Mouse (Mus musculus) heart, embryonic 13.5 days (tissue): ENCODE data around the gene Zfand3. TPM values are rescaled to one million over a fixed set of nuclear protein-coding genes. Genes with fewer than 3 reads are reported as not detected.

Experiments
- ATAC-seq: fragments of 200-750 bp; cut with Nextera tagmentation; 2 replicates; pipeline ENCODE4 v1.8.0; 2017; ENCODE audit warnings: moderate TSS enrichment; ENCODE audit not compliant: insufficient number of reproducible peaks, low FRiP score, low TSS enrichment; ENCODE audit errors: extremely low read depth
- H3K27ac ChIP-seq: fragments of 300-500 bp; sonication (generic); replicated peaks from 2 replicates; pipeline ENCODE4 v1.5.1; 2015; ENCODE audit warnings: moderate library complexity, mild to moderate bottlenecking, inconsistent platforms
- H3K27me3 ChIP-seq: fragments of 300-500 bp; sonication (generic); replicated peaks from 2 replicates; pipeline ENCODE4 v1.6.1; 2015; ENCODE audit warnings: mild to moderate bottlenecking, inconsistent platforms
- H3K36me3 ChIP-seq: fragments of 300-500 bp; sonication (generic); 2 replicates; pipeline ENCODE4 v1.6.1; 2015; ENCODE audit warnings: mild to moderate bottlenecking, inconsistent platforms
- H3K4me1 ChIP-seq: fragments of 300-500 bp; sonication (generic); 2 replicates; pipeline ENCODE4 v1.6.1; 2015; ENCODE audit warnings: inconsistent platforms
- H3K4me2 ChIP-seq: fragments of 300-500 bp; sonication (generic); 2 replicates; pipeline ENCODE4 v1.6.1; 2015; ENCODE audit warnings: inconsistent platforms, mild to moderate bottlenecking, moderate library complexity
- H3K4me3 ChIP-seq: fragments of 300-500 bp; sonication (generic); 2 replicates; pipeline ENCODE4 v1.5.1; 2015; ENCODE audit warnings: moderate library complexity, mild to moderate bottlenecking, inconsistent platforms
- H3K9ac ChIP-seq: fragments of 300-500 bp; sonication (generic); 2 replicates; pipeline ENCODE4 v1.6.1; 2015; ENCODE audit warnings: inconsistent platforms, mild to moderate bottlenecking, moderate library complexity
- H3K9me3 ChIP-seq: fragments of 300-500 bp; sonication (generic); 2 replicates; pipeline ENCODE4 v1.6.1; 2016; ENCODE audit warnings: inconsistent platforms
- WGBS: fragments of 180-500 bp; shearing (Covaris S2); methylation state at CpG from one replicate; pipeline ENCODE4 v1.1.7; 2015; ENCODE audit warnings: mixed read lengths; 5-methylcytosine and 5-hydroxymethylcytosine counted together
- polyA plus RNA-seq: library from polyadenylated mRNA; unstranded; fragments of >200 nt; fragmentation: Nextera tagmentation; extraction: Ambion mirVana; gene quantifications from 2 replicates; pipeline ENCODE4 v1.2.1, GENCODE M21; 2015

The Zfand3 gene
- polyA plus RNA-seq, 1 experiment from 2014 or later: 55.7 TPM

- Histone ChIP-seq H3K36me3 (peaks cover 14% of the 10 kb centered on the region), H3K4me3 (no peak overlapping the region), H3K27ac (0 out of 2 replicates have a peak overlapping the region, but pooled peaks have one; percentile 10), H3K9me3 (no peaks in the 10 kb centered on the region), H3K27me3 (no peaks in the 10 kb centered on the region), H3K4me1 (peaks cover 56% of the 10 kb centered on the region), H3K9ac (no peak overlapping the region), H3K4me2 (no peak overlapping the region)
- no peak for ATAC-seq
- WGBS: 65% methylated on average over 9 of the region's 9 CpGs
Measured at GRCm38 (mm10) chr17:30053463-30053862, 48.9 kb downstream of the Zfand3 start.

GRCm38 (mm10) chr17:30053871-30054270 is 49.3 kb downstream of the Zfand3 start:
- Histone ChIP-seq H3K27me3 (no peaks in the 10 kb centered on the region), H3K27ac (0 out of 2 replicates have a peak overlapping the region, but pooled peaks have one; percentile 10), H3K4me3 (no peak overlapping the region), H3K36me3 (peaks cover 14% of the 10 kb centered on the region), H3K9ac (no peak overlapping the region), H3K9me3 (no peaks in the 10 kb centered on the region), H3K4me2 (no peak overlapping the region), H3K4me1 (peaks cover 60% of the 10 kb centered on the region)
- no peak for ATAC-seq
- WGBS: 83% methylated on average over 2 of the region's 2 CpGs

GRCm38 (mm10) chr17:30056226-30056625 is 51.7 kb downstream of the Zfand3 start:
- H3K9me3 ChIP-seq: no peaks in the 10 kb centered on the region
- ATAC-seq: no peak
- peaks cover 65% of the 10 kb centered on the region for H3K4me1 ChIP-seq
- no peak overlapping the region for H3K9ac ChIP-seq
- H3K4me2 ChIP-seq: no peak overlapping the region
- no peak overlapping the region for H3K4me3 ChIP-seq
- peaks cover 17% of the 10 kb centered on the region for H3K36me3 ChIP-seq
- H3K27ac ChIP-seq: no peak overlapping the region
- no peaks in the 10 kb centered on the region for H3K27me3 ChIP-seq
- WGBS: 80% methylated on average over 5 of the region's 5 CpGs

GRCm38 (mm10) chr17:30058594-30058993 is 54.1 kb downstream of the Zfand3 start:
- no peaks in the 10 kb centered on the region for H3K27me3 ChIP-seq
- peaks cover 20% of the 10 kb centered on the region for H3K36me3 ChIP-seq
- no peak overlapping the region for H3K4me2 ChIP-seq
- no peaks in the 10 kb centered on the region for H3K9me3 ChIP-seq
- 62% methylated on average over 3 of the region's 3 CpGs for WGBS
- no peak for ATAC-seq
- H3K9ac ChIP-seq: no peak overlapping the region
- peaks cover 49% of the 10 kb centered on the region for H3K4me1 ChIP-seq
- peak overlapping the region; percentile 8; the same call in 1 of the 2 replicates for H3K27ac ChIP-seq
- H3K4me3 ChIP-seq: no peak overlapping the region

GRCm38 (mm10) chr17:30059066-30059465 is 54.5 kb downstream of the Zfand3 start:
- peak overlapping the region; percentile 8; the same call in 1 of the 2 replicates for H3K27ac ChIP-seq
- peaks cover 17% of the 10 kb centered on the region for H3K36me3 ChIP-seq
- H3K4me3 ChIP-seq: no peak overlapping the region
- no peak for ATAC-seq
- WGBS: 44% methylated on average over 5 of the region's 5 CpGs
- H3K4me2 ChIP-seq: no peak overlapping the region
- H3K4me1 ChIP-seq: peaks cover 49% of the 10 kb centered on the region
- H3K9me3 ChIP-seq: no peaks in the 10 kb centered on the region
- no peak overlapping the region for H3K9ac ChIP-seq
- no peaks in the 10 kb centered on the region for H3K27me3 ChIP-seq

GRCm38 (mm10) chr17:30061100-30061837 is 56.7 kb downstream of the Zfand3 start:
- Histone ChIP-seq H3K9me3 (no peaks in the 10 kb centered on the region), H3K27ac (no peak overlapping the region), H3K36me3 (peaks cover 5% of the 10 kb centered on the region; the same call in 1 of the 2 replicates), H3K4me3 (no peak overlapping the region), H3K4me2 (no peak overlapping the region), H3K4me1 (peaks cover 55% of the 10 kb centered on the region), H3K27me3 (no peaks in the 10 kb centered on the region), H3K9ac (no peak overlapping the region)
- WGBS: 82% methylated on average over 8 of the region's 8 CpGs
- ATAC-seq: no peak

- WGBS: 52% methylated on average over 3 of the region's 3 CpGs
- Histone ChIP-seq H3K4me1 (peaks cover 39% of the 10 kb centered on the region), H3K4me2 (no peak overlapping the region), H3K4me3 (no peak overlapping the region), H3K36me3 (peaks cover 15% of the 10 kb centered on the region), H3K27me3 (no peaks in the 10 kb centered on the region), H3K9me3 (no peaks in the 10 kb centered on the region), H3K27ac (no peak overlapping the region), H3K9ac (no peak overlapping the region)
- ATAC-seq: no peak
Measured at GRCm38 (mm10) chr17:30063849-30064248, 59.3 kb downstream of the Zfand3 start.

GRCm38 (mm10) chr17:30064746-30065145 is 60.2 kb downstream of the Zfand3 start:
- no peak for ATAC-seq
- Histone ChIP-seq H3K4me1 (peaks cover 38% of the 10 kb centered on the region), H3K27ac (no peak overlapping the region), H3K9me3 (no peaks in the 10 kb centered on the region), H3K27me3 (no peaks in the 10 kb centered on the region), H3K9ac (no peak overlapping the region), H3K36me3 (peaks cover 15% of the 10 kb centered on the region), H3K4me2 (no peak overlapping the region), H3K4me3 (no peak overlapping the region)
- WGBS: 73% methylated on average over 4 of the region's 4 CpGs

GRCm38 (mm10) chr17:30069776-30070175 is 65.2 kb downstream of the Zfand3 start:
- H3K36me3 ChIP-seq: peaks cover 16% of the 10 kb centered on the region
- no peaks in the 10 kb centered on the region for H3K27me3 ChIP-seq
- 87% methylated on average over 3 of the region's 3 CpGs for WGBS
- H3K9me3 ChIP-seq: no peaks in the 10 kb centered on the region
- no peak for ATAC-seq
- H3K9ac ChIP-seq: no peak overlapping the region
- no peak overlapping the region for H3K4me3 ChIP-seq
- H3K27ac ChIP-seq: no peak overlapping the region
- no peak overlapping the region for H3K4me2 ChIP-seq
- H3K4me1 ChIP-seq: peaks cover 46% of the 10 kb centered on the region

- WGBS: 61% methylated on average over 5 of the region's 5 CpGs
- Histone ChIP-seq H3K9ac (no peak overlapping the region), H3K4me3 (no peak overlapping the region), H3K27me3 (no peaks in the 10 kb centered on the region), H3K27ac (no peak overlapping the region), H3K36me3 (peaks cover 16% of the 10 kb centered on the region), H3K9me3 (no peaks in the 10 kb centered on the region), H3K4me2 (no peak overlapping the region), H3K4me1 (peaks cover 52% of the 10 kb centered on the region)
- no peak for ATAC-seq
Measured at GRCm38 (mm10) chr17:30070631-30071030, 66.1 kb downstream of the Zfand3 start.

GRCm38 (mm10) chr17:30072613-30073012 is 68.1 kb downstream of the Zfand3 start:
- WGBS: 73% methylated on average over 3 of the region's 3 CpGs
- H3K9me3 ChIP-seq: no peaks in the 10 kb centered on the region
- H3K27me3 ChIP-seq: no peaks in the 10 kb centered on the region
- no peak overlapping the region for H3K4me2 ChIP-seq
- no peak overlapping the region for H3K9ac ChIP-seq
- no peak overlapping the region for H3K27ac ChIP-seq
- no peak for ATAC-seq
- H3K4me3 ChIP-seq: no peak overlapping the region
- peaks cover 68% of the 10 kb centered on the region for H3K4me1 ChIP-seq
- peaks cover 16% of the 10 kb centered on the region for H3K36me3 ChIP-seq

GRCm38 (mm10) chr17:30075896-30076295 is 71.4 kb downstream of the Zfand3 start:
- H3K9ac ChIP-seq: 0 out of 2 replicates have a peak overlapping the region, but pooled peaks have one; percentile 33
- H3K36me3 ChIP-seq: peaks cover 6% of the 10 kb centered on the region; the same call in 1 of the 2 replicates
- no peak overlapping the region for H3K27ac ChIP-seq
- no peak overlapping the region for H3K4me2 ChIP-seq
- no peaks in the 10 kb centered on the region for H3K9me3 ChIP-seq
- H3K4me3 ChIP-seq: no peak overlapping the region
- peaks cover 63% of the 10 kb centered on the region for H3K4me1 ChIP-seq
- WGBS: 58% methylated on average over 5 of the region's 5 CpGs
- no peak for ATAC-seq
- no peaks in the 10 kb centered on the region for H3K27me3 ChIP-seq
